Mouse (Mus musculus): Measurements from ENCODE around the gene Gm40193.
"Not testable (repeated sequence)": the region's sequence is repeated elsewhere in the genome, so short reads cannot be mapped to it uniquely, and the experiment has no call there.

- TF ChIP-seq CTCF (IDR thresholded peaks at IDR 0.05; ENCODE audit: low read depth, low read length); POLR2AphosphoS5 (IDR thresholded peaks at IDR 0.05; ENCODE audit: insufficient replicate concordance, low read depth, low read length); GATA1 (IDR thresholded peaks at IDR 0.05; ENCODE audit: borderline replicate concordance, low read length); TAL1 (conservative IDR thresholded peaks at IDR 0.05; ENCODE audit: low read depth, low read length): not testable (repeated sequence)
These were observed 1.7 kb downstream of the Gm40193 start for GRCm38 (mm10) chr11:70531065-70531464.

Measured in G1E (cell line).